Mouse (Mus musculus) lung, postnatal 14 days (tissue): Measurements from ENCODE around the gene Gmfg.

ENCODE experiments used
- DNase-seq: peaks from one replicate; pipeline ENCODE4 v3.0.0; 2021

Gene Gmfg

DNA sequence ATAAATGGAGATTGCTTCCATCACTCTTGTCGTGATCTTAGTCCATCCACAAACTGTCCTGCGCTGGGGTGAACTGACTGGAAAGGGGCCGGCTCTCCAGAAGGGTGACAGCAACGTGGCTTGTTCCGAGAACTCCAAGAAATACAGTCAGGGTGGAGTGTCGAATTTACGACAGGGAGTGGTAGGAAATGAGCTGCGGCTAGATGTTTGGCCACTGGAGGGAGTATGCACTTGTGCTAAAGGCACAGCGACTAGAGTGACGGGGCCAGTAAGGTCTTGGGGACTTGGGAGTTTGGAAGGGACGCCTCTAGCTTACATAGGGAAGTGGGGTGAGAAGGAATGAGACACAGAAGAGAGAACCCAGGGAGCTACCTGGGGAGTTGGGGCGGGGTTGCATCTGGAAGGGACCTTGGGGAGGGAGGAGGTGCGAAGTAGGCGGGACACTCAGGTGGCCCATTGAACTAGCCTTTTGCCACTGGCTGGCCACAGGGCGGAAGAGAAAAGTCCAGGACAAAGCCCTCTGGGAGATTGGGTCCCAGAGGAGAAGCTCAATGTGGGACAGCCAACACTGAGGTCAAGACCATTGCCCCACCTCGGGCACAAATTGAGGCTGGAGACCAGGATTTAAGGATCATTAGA lies at the start of gene Gmfg:
Gene Gmfg, plus strand, starts transcription at position 516 of the 639 bp plus-strand sequence.
- peak; percentile 85 for DNase-seq

DNA sequence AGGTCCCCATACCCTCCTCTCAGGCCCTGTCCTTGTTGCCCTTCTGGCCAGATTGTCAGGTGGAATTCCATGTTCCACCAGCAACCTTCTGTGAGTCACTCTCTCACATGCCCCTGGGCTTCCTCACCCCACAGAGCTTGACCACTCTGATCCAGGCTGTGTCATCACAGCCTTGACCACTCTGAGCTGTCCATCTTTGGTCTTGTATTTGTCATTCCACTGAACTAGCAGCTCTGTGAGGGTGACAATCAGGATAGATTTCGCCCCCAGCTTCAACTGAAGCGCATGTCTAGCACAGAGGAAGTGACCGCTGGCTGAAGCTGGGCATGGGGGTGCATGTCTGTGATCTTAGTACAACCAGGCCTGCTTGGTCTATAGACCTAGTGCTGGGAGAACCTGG lies 46.9 kb upstream of the Gmfg start:
- DNase-seq, result no peak

GRCm38 (mm10) chr7:28392429-28393271 lies 44.6 kb upstream of the Gmfg start, which contains the start of the genes Med29 and Paf1:
Gene Med29 (minus strand): TSS chr7:28392708.
Gene Paf1 (plus strand): TSS chr7:28392951.
- DNase-seq, result peak; percentile 95

GRCm38 (mm10) chr7:28393272-28393951 lies 43.8 kb upstream of the Gmfg start:
- DNase-seq, result no peak

DNA sequence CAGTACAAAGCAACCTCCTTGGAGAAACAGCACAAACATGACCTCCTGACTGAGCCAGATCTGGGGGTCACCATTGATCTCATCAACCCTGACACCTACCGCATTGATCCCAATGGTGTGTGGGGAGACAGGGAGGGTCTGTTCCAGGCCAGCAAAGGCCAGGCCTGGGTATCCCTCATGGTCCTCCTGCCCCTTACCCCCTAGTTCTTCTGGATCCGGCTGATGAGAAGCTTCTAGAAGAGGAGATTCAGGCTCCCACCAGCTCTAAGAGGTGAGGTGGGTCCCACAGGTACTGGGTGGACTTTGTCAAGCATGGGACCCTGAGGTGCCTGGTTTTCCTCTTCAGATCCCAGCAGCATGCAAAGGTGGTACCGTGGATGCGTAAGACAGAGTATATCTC lies 41.8 kb upstream of the Gmfg start:
- DNase-seq, result no peak

DNA sequence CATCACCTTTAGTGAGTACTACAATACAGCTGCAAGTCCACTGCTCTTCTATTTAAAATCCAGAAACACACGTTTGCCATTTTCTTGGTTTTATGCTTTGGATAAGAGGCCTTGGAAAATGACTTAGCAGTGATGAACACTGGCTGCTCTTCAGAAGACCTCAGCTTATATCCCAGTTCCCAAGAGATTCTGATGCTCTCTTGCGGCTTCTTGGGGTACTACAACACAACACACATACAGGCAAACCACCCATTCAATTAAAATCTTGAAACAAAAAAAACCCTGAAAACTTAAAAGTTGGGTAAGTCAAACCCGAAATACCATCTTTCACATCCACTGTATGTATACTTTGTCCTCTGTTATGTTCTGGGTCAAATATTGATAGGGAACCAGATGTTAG lies 39.2 kb upstream of the Gmfg start:
- no peak for DNase-seq

DNA sequence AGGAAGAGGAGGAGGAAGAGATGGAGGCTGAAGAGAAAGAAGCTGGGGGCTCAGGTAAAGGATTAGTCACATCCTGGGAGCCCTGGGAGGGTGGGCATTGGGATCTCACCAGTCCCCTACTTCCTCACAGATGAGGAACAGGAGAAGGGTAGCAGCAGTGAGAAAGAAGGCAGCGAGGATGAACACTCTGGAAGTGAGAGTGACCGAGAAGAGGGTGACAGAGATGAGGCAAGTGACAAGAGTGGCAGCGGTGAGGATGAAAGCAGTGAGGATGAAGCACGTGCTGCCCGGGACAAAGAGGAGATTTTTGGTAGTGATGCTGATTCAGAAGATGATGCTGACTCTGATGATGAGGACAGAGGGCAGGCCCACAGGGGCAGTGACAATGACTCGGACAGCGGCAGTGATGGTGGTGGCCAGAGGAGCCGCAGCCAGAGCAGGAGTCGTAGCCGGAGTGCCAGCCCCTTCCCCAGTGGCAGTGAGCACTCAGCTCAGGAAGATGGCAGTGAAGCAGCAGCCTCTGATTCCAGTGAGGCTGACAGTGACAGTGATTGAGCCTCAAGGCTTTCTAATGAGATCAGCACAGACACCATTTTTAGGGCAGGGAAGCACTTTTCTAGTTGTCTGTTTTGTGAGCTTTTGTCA lies 38.4 kb upstream of the Gmfg start:
- DNase-seq, result no peak

- DNase-seq, result no peak
Measured at GRCm38 (mm10) chr7:28401030-28401429, 36.2 kb upstream of the Gmfg start.

DNA sequence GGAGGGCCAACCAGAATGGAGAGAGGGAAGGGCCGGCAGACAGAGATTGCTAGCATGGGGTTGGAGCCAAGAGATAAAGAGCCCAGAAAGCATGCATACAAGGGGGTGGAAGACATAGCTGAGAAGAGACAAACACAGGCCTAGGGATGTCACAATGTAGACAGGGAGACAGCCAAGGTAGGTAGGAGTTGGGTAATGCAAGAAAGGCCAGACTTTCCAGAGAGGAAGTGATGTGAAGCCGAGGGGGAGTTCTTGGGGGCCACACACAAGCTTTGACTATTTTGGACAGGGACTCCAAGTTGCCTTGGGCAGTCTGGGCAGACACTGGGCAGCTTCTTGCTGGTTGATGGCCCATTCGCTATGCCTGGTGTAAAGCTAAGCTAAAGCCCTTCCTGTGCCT lies 35.3 kb upstream of the Gmfg start:
- no peak for DNase-seq

GRCm38 (mm10) chr7:28410841-28411475 lies 26.3 kb upstream of the Gmfg start:
- peak; percentile 64 for DNase-seq

GRCm38 (mm10) chr7:28412826-28413225 lies 24.4 kb upstream of the Gmfg start:
- DNase-seq, result no peak

GRCm38 (mm10) chr7:28417368-28417767 lies 19.9 kb upstream of the Gmfg start:
- no peak for DNase-seq

DNA sequence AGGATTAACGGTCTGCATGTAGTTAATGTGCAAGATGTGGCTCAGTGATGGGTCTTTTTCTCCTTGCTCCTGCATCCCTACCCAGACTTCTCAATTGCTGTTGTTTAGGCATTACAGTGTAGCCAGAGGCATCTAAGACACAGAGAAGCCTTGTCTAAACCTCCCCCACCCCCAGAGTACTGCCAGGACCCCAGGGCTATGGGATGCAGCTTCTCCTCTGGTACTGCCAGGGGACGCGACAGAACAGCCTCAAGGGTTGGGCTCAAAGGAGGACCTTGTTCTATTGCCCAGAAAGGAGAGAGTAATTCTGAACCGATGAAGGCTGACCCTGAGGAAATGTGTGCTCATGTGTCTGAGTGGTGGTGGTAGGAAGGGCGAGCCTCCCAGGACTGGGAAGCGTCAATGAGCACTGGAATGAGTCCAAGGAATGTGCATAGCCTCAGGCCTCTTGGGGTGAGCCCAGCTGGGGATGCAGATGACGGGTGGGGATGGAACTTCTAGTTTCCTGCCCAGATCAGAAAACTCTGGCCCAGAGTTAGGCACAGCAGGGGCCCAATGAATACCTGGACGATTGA lies 19.1 kb upstream of the Gmfg start:
- peak; percentile 69 for DNase-seq

GRCm38 (mm10) chr7:28419416-28419815 lies 17.8 kb upstream of the Gmfg start:
- DNase-seq, result no peak

DNA sequence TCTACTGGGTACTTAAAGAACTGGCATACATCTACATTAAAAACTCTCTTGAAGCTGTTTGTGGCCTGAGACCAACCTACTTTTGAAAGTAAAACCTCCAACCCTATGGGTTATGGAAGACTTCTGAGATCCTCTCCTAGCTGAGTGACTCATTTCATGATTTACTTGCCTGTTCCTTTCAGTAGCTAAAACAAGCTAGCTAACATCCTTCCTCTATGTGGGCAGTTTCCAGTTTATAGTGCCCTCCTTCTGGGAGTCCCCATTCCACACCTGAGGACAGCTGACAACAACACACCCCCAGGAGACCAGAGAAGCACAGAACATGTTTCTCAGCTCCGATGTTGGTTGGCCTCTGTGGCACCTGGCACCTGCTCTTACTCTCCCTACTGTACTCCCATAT lies 14.2 kb upstream of the Gmfg start:
- no peak for DNase-seq

- DNase-seq, result no peak
Measured at GRCm38 (mm10) chr7:28427738-28428137, 9.5 kb upstream of the Gmfg start.

GRCm38 (mm10) chr7:28430512-28430911 lies 6.7 kb upstream of the Gmfg start:
- DNase-seq, result no peak

- no peak for DNase-seq
Measured at GRCm38 (mm10) chr7:28432252-28432651, 5.0 kb upstream of the Gmfg start.

- peak; percentile 15 for DNase-seq
Measured at GRCm38 (mm10) chr7:28435660-28436259, 1.5 kb upstream of the Gmfg start.

DNA sequence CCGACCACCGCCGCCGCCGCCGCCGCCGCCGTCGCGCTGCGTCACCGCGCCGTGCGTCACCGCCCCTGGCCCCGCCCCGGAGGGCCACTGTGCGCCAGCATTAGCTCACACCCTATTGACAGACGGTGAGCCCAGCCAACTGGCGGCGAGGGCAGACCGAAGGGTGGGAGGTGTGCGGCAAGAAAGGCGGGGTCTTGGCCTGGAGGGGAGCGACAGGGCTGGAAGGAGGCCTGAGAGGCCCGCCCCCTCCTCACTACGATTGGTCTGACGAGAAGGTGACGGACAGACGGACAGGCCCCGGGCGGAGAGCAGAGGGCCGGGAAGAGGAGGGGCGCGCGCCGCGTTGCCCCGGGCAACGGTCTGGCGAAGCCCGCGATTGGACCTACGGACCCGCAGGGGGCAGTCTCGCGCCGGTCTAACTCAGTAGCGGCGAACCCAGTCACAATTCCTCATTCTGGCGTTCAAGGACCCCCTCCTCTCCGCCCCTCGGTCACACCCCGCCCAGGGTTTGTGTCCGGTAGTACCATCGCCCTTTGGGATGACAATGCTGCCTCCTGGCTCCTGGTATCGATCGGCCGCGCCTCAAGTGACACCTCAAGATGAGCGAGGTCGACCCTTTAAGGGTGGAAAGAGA lies 859 bp upstream of the Gmfg start:
- DNase-seq, result peak; percentile 100

DNA sequence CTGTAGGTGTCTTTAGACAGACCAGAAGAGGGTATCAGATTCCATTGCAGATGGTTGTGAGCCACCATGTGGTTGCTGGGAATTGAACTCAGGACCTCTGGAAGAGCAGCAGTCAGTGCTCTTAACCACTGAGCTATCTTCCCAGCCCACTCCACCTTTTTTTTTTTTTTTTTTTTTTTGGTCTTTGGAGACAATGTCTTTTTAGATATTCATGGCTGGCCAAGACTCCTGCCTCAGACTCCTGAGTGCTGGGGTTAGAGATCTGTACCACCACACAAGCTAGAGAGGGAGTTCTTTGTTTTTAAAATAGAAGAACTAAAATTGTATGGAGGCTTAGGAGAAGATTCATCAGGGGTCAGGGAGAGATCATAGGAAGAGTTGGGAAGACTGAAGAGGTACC lies 717 bp downstream of the Gmfg start:
- DNase-seq, result no peak
